Mouse (Mus musculus) ES-E14 (cell line): ENCODE measurements at regions not wholly inside any gene's neighbourhood (a gene's known extent, or its start where the extent isn't known, plus 50 kb on each side); places are given as distances from the start of the nearest gene placed in this dataset.

ENCODE experiments used
- HCFC1 ChIP-seq: IDR thresholded peaks from 2 replicates; pipeline ENCODE4 v1.6.1; 2012; ENCODE audit warnings: low read length, inconsistent platforms, borderline replicate concordance; ENCODE audit not compliant: insufficient read depth
- ZC3H11A ChIP-seq: IDR thresholded peaks from 2 replicates; pipeline ENCODE4 v1.6.1; 2012; ENCODE audit warnings: low read depth, mild to moderate bottlenecking, inconsistent platforms, low read length, borderline replicate concordance

- TF ChIP-seq ZC3H11A = no peak
- no peak for TF ChIP-seq HCFC1
Measured at GRCm38 (mm10) chr13:102372451-102373082, 320.8 kb upstream of the Cd180 start.
